Mouse (Mus musculus) small intestine, adult 2 months (tissue): Measurements from ENCODE around the gene Il10ra.

Experiments used
- CTCF ChIP-seq: fragments of 200-500 bp; IDR thresholded peaks from 2 replicates; pipeline ENCODE4 v1.5.1; 2012; ENCODE audit warnings: low read depth, mild to moderate bottlenecking, control low read depth, inconsistent platforms, low read length, moderate library complexity, mixed read lengths; ENCODE audit not compliant: insufficient replicate concordance, insufficient read length; ENCODE audit errors: extremely low read depth
- POLR2A ChIP-seq: fragments of 200-500 bp; IDR thresholded peaks from 2 replicates; pipeline ENCODE4 v1.6.1; 2012; ENCODE audit warnings: low read depth, mild to moderate bottlenecking, control low read depth, inconsistent platforms, low read length, moderate library complexity

DNA sequence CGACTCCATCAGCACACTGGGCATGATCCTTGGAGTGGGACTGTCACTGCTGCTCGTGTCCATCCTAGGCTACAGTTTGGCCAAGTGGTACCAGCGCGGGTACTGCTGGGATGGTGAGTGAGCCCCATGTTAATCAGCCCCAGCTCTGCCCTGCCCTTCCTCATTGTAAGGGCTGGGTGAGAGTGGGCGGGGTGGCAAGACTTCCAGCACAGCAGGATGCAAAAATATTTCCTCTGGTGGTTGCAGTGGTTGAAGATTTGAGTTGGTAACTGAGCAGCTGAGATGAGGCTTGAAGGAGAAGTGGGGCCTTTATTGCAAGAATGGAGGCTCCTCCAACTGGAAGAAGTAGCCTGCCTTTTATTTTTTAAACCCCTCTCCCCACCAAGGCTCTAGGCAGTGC, 27.6 kb downstream of the Il10ra start:
- no peak for TF ChIP-seq POLR2A
- TF ChIP-seq CTCF = no peak
